Mouse (Mus musculus): ENCODE data around the gene Kctd14. TPM values are rescaled to one million over a fixed set of nuclear protein-coding genes. Genes with fewer than 3 reads are reported as not detected.

Gene Kctd14
- polyA plus RNA-seq, 1 experiment: 1.5 TPM

DNA sequence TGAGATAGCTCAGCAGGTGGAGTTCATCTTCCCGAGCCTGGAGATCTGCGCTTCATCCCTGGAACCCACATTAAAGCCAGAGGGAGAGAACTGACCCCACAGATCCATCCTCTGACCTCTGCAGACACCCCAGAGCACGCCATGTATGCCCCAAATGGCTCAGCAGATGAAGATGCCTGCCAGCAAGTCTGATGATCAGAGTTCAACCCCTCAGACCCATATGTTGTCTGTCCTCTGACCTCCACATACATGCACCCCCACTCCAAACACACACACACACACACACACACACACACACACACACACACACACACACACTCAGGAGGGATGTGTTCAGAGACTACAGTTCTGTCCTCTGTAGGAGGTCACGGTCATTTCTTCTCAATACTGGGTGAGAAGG, 34.6 kb upstream of the Kctd14 start:
- DNase-seq: no peak
- no peak for TF ChIP-seq CTCF (conservative IDR thresholded peaks at IDR 0.05; ENCODE audit: insufficient read depth, insufficient read length, low read depth, low read length)
- TF ChIP-seq POLR2A (IDR thresholded peaks at IDR 0.05; ENCODE audit: low read depth, low read length): no peak
- Histone ChIP-seq H3K4me3 (ENCODE audit: insufficient read depth, low read depth, low read length) (peak overlapping the region; percentile 42; the same call in 1 of the 2 replicates), H3K36me3 (ENCODE audit: control insufficient read depth, insufficient read depth, low read length) (no peaks in the 10 kb centered on the region), H3K4me1 (ENCODE audit: control insufficient read depth, insufficient read depth, low read length) (peaks cover 3% of the 10 kb centered on the region; the same call in 1 of the 2 replicates), H3K27ac (ENCODE audit: insufficient read depth, low read depth, low read length) (no peak overlapping the region; the same call in 1 of the 2 replicates), H3K27me3 (replicated peaks; ENCODE audit: control insufficient read depth, insufficient read depth, low read length) (no peaks in the 10 kb centered on the region)
- WGBS: 90% methylated on average over 4 of the region's 4 CpGs

DNA sequence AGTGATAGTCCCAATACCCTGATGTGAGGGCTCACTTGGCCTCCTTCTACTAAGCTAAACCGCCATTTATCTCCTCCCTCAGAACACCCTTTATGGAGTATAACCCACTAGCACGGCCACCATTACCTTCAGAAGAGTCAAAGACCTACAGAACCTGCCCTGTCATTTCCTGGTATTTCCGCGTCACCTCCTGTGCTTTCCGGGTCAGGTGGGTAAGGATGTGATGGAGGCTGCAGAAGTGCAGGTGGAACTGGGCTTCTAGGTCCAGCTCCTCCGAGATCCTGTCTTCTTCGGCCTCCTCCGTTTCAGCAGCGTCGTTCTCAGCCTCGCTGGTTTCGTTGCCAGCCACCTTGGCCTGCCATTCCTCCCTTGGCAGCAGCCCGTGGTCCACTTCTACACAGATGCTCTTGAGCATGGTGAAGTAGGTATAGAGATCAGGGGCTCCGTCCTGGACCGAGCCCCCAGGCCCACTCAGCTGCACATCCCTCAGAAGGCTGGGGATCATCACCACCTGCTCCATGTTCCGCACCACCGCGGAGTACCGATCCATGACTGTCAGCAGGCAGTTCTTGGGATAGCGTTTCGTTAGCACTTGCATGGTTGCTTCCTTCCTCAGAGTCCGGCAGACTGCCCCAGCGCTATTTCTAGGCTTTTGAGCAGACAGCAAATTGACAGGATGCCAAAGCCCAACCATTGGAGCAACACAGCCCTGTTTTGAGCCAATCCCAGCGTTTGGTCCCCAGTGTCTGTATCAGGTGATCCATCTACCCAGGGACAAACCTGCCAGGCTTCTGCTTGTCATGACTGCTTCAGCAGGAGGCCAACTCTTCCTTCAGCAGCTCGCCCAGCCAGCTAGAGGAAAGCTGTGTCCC, 34.0 kb upstream of the Kctd14 start, which contains the start of gene Thrsp:
TSS of gene Thrsp (minus strand) at position 825 of the 872 bp plus-strand sequence.
- H3K4me3 ChIP-seq (ENCODE audit: insufficient read depth, low read depth, low read length): peak within 1 kb of the TSS; percentile 42
- no peak for TF ChIP-seq POLR2A (IDR thresholded peaks at IDR 0.05; ENCODE audit: low read depth, low read length)
- H3K36me3 ChIP-seq (ENCODE audit: control insufficient read depth, insufficient read depth, low read length): no peaks in the 10 kb centered on the region
- 47% methylated on average over 25 of the region's 25 CpGs for WGBS
- H3K27ac ChIP-seq (ENCODE audit: insufficient read depth, low read depth, low read length): peak within 1 kb of the TSS; percentile 33
- no peaks in the 10 kb centered on the region for H3K27me3 ChIP-seq (replicated peaks; ENCODE audit: control insufficient read depth, insufficient read depth, low read length)
- peak; percentile 94 for DNase-seq
- H3K4me1 ChIP-seq (ENCODE audit: control insufficient read depth, insufficient read depth, low read length): peaks cover 3% of the 10 kb centered on the region; the same call in 1 of the 2 replicates

DNA sequence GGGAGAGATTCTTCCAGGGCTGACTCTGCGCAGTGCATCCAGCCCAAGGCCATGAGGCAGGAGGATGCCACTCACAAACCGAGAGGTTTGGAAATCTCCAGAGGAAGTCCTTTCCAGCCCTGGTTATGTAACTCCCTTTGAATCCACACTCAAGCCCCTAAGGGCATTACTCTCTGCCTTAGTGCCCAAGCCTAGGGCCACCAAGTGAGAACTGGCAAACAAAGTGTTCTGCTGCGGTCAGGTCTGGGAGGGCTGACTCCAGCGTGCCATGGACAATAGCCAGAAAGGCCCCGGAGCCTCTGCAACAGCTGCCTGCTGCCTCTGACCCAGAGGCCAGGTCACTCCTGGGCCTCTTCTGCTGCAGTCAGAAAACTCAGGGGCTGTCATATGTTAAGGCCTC, 32.4 kb upstream of the Kctd14 start:
- DNase-seq: peak; percentile 59
- peaks cover 3% of the 10 kb centered on the region; the same call in 1 of the 2 replicates for H3K4me1 ChIP-seq (ENCODE audit: control insufficient read depth, insufficient read depth, low read length)
- no peak overlapping the region for H3K4me3 ChIP-seq (ENCODE audit: insufficient read depth, low read depth, low read length)
- peak overlapping the region; percentile 5; the same call in 1 of the 2 replicates for H3K27ac ChIP-seq (ENCODE audit: insufficient read depth, low read depth, low read length)
- no peak for TF ChIP-seq POLR2A (IDR thresholded peaks at IDR 0.05; ENCODE audit: low read depth, low read length)
- TF ChIP-seq CTCF (conservative IDR thresholded peaks at IDR 0.05; ENCODE audit: insufficient read depth, insufficient read length, low read depth, low read length): no peak
- 60% methylated on average over 5 of the region's 5 CpGs for WGBS
- H3K36me3 ChIP-seq (ENCODE audit: control insufficient read depth, insufficient read depth, low read length): no peaks in the 10 kb centered on the region
- no peaks in the 10 kb centered on the region for H3K27me3 ChIP-seq (replicated peaks; ENCODE audit: control insufficient read depth, insufficient read depth, low read length)

- TF ChIP-seq POLR2A (IDR thresholded peaks at IDR 0.05; ENCODE audit: low read depth, low read length) (no peak), CTCF (conservative IDR thresholded peaks at IDR 0.05; ENCODE audit: insufficient read depth, insufficient read length, low read depth, low read length) (no peak)
- DNase-seq: no peak
- Histone ChIP-seq H3K4me1 (ENCODE audit: control insufficient read depth, insufficient read depth, low read length) (peaks cover 1% of the 10 kb centered on the region; the same call in 1 of the 2 replicates), H3K27ac (ENCODE audit: insufficient read depth, low read depth, low read length) (no peak overlapping the region; the same call in 1 of the 2 replicates), H3K36me3 (ENCODE audit: control insufficient read depth, insufficient read depth, low read length) (no peaks in the 10 kb centered on the region), H3K27me3 (replicated peaks; ENCODE audit: control insufficient read depth, insufficient read depth, low read length) (no peaks in the 10 kb centered on the region), H3K4me3 (ENCODE audit: insufficient read depth, low read depth, low read length) (no peak overlapping the region)
- WGBS: 91% methylated on average over 5 of the region's 5 CpGs
Measured at GRCm38 (mm10) chr7:97419163-97419562, 32.0 kb upstream of the Kctd14 start.

- Histone ChIP-seq H3K27me3 (replicated peaks; ENCODE audit: control insufficient read depth, insufficient read depth, low read length) (no peaks in the 10 kb centered on the region), H3K27ac (ENCODE audit: insufficient read depth, low read depth, low read length) (no peak overlapping the region), H3K4me1 (ENCODE audit: control insufficient read depth, insufficient read depth, low read length) (no peaks in the 10 kb centered on the region), H3K4me3 (ENCODE audit: insufficient read depth, low read depth, low read length) (no peak overlapping the region), H3K36me3 (ENCODE audit: control insufficient read depth, insufficient read depth, low read length) (no peaks in the 10 kb centered on the region)
- DNase-seq: no peak
- TF ChIP-seq POLR2A (IDR thresholded peaks at IDR 0.05; ENCODE audit: low read depth, low read length) (no peak), CTCF (conservative IDR thresholded peaks at IDR 0.05; ENCODE audit: insufficient read depth, insufficient read length, low read depth, low read length) (no peak)
- 52% methylated on average over 1 of the region's 1 CpGs for WGBS
Measured at GRCm38 (mm10) chr7:97420406-97420805, 30.7 kb upstream of the Kctd14 start.

GRCm38 (mm10) chr7:97420958-97421651, 30.0 kb upstream of the Kctd14 start:
- no peaks in the 10 kb centered on the region for H3K4me1 ChIP-seq (ENCODE audit: control insufficient read depth, insufficient read depth, low read length)
- no peak overlapping the region for H3K4me3 ChIP-seq (ENCODE audit: insufficient read depth, low read depth, low read length)
- DNase-seq: no peak
- WGBS: 88% methylated on average over 8 of the region's 8 CpGs
- no peaks in the 10 kb centered on the region for H3K27me3 ChIP-seq (replicated peaks; ENCODE audit: control insufficient read depth, insufficient read depth, low read length)
- H3K36me3 ChIP-seq (ENCODE audit: control insufficient read depth, insufficient read depth, low read length): no peaks in the 10 kb centered on the region
- no peak overlapping the region for H3K27ac ChIP-seq (ENCODE audit: insufficient read depth, low read depth, low read length)
- no peak for TF ChIP-seq CTCF (conservative IDR thresholded peaks at IDR 0.05; ENCODE audit: insufficient read depth, insufficient read length, low read depth, low read length)
- no peak for TF ChIP-seq POLR2A (IDR thresholded peaks at IDR 0.05; ENCODE audit: low read depth, low read length)

DNA sequence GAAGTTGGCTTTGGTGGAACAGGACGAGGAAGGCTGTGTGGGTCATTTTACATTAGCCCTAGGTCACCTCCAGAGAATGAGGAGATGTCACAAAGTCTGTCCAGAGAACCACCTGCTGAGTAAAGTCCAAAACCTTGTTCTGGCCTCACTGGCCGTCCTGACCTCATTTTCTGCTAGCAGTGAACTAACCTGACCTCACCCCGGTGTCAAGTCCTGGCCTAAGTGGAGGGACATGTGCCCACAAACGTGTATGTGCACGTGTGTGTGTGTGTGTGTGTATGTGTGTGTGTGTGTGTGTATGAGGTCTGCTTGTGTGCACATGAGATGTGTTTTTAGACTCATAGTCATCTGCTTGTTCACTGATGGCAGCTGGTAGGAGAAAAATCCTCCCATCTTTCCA, 27.4 kb upstream of the Kctd14 start:
- Histone ChIP-seq H3K27ac (ENCODE audit: insufficient read depth, low read depth, low read length) (no peak overlapping the region), H3K27me3 (replicated peaks; ENCODE audit: control insufficient read depth, insufficient read depth, low read length) (no peaks in the 10 kb centered on the region), H3K4me1 (ENCODE audit: control insufficient read depth, insufficient read depth, low read length) (no peaks in the 10 kb centered on the region), H3K4me3 (ENCODE audit: insufficient read depth, low read depth, low read length) (no peak overlapping the region), H3K36me3 (ENCODE audit: control insufficient read depth, insufficient read depth, low read length) (no peaks in the 10 kb centered on the region)
- WGBS: 51% methylated on average over 5 of the region's 5 CpGs
- peak; percentile 83 for DNase-seq
- TF ChIP-seq POLR2A (IDR thresholded peaks at IDR 0.05; ENCODE audit: low read depth, low read length): no peak
- no peak for TF ChIP-seq CTCF (conservative IDR thresholded peaks at IDR 0.05; ENCODE audit: insufficient read depth, insufficient read length, low read depth, low read length)

Data from kidney, adult 2 months (tissue).